Mouse (Mus musculus) adrenal gland, postnatal 10 days (tissue): ENCODE measurements at regions not wholly inside any gene's neighbourhood (a gene's known extent, or its start where the extent isn't known, plus 50 kb on each side); places are given as distances from the start of the nearest gene placed in this dataset.

ENCODE experiments used
- DNase-seq: peaks from one replicate; pipeline ENCODE4 v3.0.0; 2021; ENCODE audit warnings: mixed read lengths

DNA sequence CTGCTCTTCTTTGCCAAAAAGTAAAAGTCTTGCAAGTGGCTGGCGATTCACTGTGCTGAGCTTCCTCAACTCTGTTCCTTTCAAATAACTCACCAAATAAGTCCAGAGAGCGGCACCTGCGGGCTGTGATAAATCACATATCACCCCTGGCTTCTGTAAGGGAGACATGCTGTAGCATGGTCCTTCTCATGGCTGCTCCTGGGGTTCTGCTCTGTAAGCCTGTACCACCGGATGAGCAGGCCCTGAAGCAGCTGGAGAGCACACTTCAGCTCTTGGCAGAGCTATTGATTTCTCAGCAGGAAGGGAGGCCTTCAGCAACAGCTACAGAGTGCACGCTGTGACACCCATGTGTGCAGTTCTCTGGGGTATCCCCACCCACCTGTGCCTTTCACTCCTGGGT lies 101.5 kb upstream of the Ufm1 start:
- no peak for DNase-seq

GRCm38 (mm10) chr3:53953801-53954200 lies 90.2 kb upstream of the Ufm1 start:
- no peak for DNase-seq

- DNase-seq: no peak
Measured at GRCm38 (mm10) chr3:53939684-53940189, 76.1 kb upstream of the Ufm1 start.

DNA sequence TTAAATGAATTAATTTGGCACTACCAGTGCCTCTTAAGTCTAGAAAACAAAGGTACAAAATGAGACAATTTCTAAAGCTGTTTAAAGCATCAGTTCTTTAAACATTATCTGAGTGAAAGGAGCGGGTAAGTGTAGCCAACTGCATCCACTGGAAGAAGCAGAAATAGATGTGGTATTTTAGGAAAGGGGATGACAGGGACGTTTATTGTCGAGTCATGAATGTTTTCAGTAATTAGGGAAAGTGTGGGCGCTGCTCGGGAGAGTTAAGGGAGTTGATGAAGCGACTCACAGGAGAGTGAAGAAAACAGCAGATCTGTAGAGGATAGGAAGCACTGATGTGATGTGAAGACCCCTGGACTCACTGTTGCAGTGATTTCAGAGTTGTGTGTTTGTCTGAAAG lies 68.1 kb upstream of the Ufm1 start:
- no peak for DNase-seq

GRCm38 (mm10) chr3:53919941-53920340 lies 56.3 kb upstream of the Ufm1 start:
- DNase-seq: no peak

- no peak for DNase-seq
Measured at GRCm38 (mm10) chr3:53919541-53919940, 55.9 kb upstream of the Ufm1 start.

DNA sequence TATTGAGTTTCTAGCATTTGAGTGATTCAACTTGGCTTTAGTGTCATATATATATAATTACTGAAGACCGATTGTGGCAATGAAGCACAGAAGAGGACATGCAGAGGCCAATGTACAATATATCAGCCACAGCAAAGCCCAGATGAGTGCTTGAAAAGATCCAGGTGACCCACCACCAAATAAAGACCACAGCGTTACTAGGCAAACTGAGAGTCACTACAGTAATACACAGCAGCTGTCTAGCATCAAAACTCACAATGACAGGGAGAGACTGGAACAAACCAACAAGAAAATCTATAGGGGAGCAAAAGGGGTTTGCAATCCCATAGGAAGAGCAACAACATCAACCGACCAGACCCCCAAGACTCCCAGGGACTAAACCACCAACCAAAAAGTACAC lies 54.3 kb upstream of the Ufm1 start:
- DNase-seq: no peak

DNA sequence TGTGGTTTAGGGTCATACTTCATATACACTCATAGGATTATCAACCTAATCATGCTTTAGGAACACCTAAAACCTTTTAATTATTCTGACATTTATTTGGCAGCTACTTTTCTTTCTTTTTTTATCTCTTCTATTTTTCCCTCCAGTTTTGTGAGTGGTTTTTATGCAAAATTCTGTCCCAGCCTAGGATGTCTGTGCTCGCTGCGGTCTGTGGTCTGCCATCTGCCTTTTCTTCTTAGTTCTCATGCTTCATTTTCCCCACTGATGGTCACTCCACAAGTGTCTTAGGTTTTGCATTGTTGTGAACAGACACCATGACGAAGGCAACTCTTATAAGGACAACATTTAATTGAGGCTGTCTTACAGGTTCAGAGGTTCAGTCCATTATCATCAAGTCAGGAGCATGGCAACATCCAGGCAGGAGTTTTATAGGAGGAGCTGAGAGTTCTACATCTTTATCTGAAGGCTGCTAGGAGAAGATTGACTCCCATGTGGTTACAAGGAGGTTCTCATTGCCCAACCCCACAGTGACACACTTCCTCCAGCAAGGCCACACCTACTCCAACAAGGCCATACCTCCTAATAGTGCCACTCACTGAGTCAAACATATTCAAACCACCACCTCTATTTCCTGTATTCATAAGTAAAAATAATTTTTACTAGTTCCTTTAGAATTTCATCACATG lies 50.5 kb upstream of the Ufm1 start:
- no peak for DNase-seq
